14 mouse cellular contexts compared by ENCODE assay signal in genomic region chr11:57089527-57089926, GRCm38 (mm10).
DNase-seq lines count a peak whose midpoint lies in the region; ATAC-seq lines count a peak whose summit lies in the region.
"Had no signal": no experiment of that assay in that cellular context is flagged by ENCODE, and none has a peak within 500 bp of the region (broad histone marks: within the 10 kb centered on the region; RNA-seq: fewer than 3 reads in every experiment).

No protein-coding gene starts in this region.

- DNase-seq in cerebellum, postnatal 14 days = peak; percentile 84 to 85
- DNase-seq in cerebellum, adult 8-10 months = no peak
- peak; percentile 22 to 23 for DNase-seq in left cerebral cortex, postnatal 10 days (ENCODE audit: extremely low spot score in 1 of 2, low spot score in 2 of 2)
- no peak for DNase-seq in left cerebral cortex, postnatal 25 days (ENCODE audit: low spot score in 2 of 2)
- peak; percentile 34 for DNase-seq in adrenal gland, postnatal 14 days
- no peak for DNase-seq in hindbrain, embryonic 14.5 days (ENCODE audit: low spot score)
- DNase-seq in cerebellum, adult 11-12 months = no peak
- DNase-seq: cerebellum, adult 11 months; gastrocnemius, postnatal 25 days had no signal

- H3K4me3 ChIP-seq in hindbrain, embryonic 14.5 days (replicated peaks; ENCODE audit: low read length) = no peak overlapping the region
- no peak overlapping the region for H3K4me3 ChIP-seq in intestine, embryonic 15.5 days (replicated peaks)

- WGBS in hindbrain, embryonic 14.5 days = 36% methylated on average over 5 of the region's 5 CpGs
- WGBS in intestine, embryonic 15.5 days = 78% methylated on average over 5 of the region's 5 CpGs

- H3K36me3 ChIP-seq in hindbrain, embryonic 14.5 days (replicated peaks; ENCODE audit: control insufficient read depth, insufficient read depth) = no peaks in the 10 kb centered on the region
- no peaks in the 10 kb centered on the region for H3K36me3 ChIP-seq in intestine, embryonic 15.5 days
- H3K36me3 ChIP-seq: G1E had no signal

- H3K4me2 ChIP-seq in hindbrain, embryonic 14.5 days (replicated peaks) = no peak overlapping the region
- H3K4me2 ChIP-seq in intestine, embryonic 15.5 days (replicated peaks) = no peak overlapping the region

- no peak overlapping the region; the same call in 1 of the 2 replicates for H3K27ac ChIP-seq in hindbrain, embryonic 14.5 days
- no peak overlapping the region for H3K27ac ChIP-seq in intestine, embryonic 15.5 days
- H3K27ac ChIP-seq: liver, embryonic 14.5 days; macrophage had no signal

- peak; percentile 70; the same call in 1 of the 2 replicates for ATAC-seq in hindbrain, embryonic 14.5 days (ENCODE audit: low FRiP score)
- ATAC-seq in intestine, embryonic 15.5 days = no peak
- ATAC-seq: activated CD4-positive, CD25-positive, alpha-beta regulatory T cell, adult 4 months had no signal

- H3K4me1 ChIP-seq in hindbrain, embryonic 14.5 days (replicated peaks; ENCODE audit: control insufficient read depth, insufficient read depth, low read length) = no peaks in the 10 kb centered on the region
- no peaks in the 10 kb centered on the region for H3K4me1 ChIP-seq in intestine, embryonic 15.5 days (replicated peaks)

- no peaks in the 10 kb centered on the region for H3K9me3 ChIP-seq in hindbrain, embryonic 14.5 days (ENCODE audit: control insufficient read depth, low read length)
- no peaks in the 10 kb centered on the region for H3K9me3 ChIP-seq in intestine, embryonic 15.5 days

- no peaks in the 10 kb centered on the region for H3K27me3 ChIP-seq in hindbrain, embryonic 14.5 days (ENCODE audit: control insufficient read depth, insufficient read depth, low read length)
- H3K27me3 ChIP-seq in intestine, embryonic 15.5 days (replicated peaks) = no peaks in the 10 kb centered on the region

- H3K9ac ChIP-seq in hindbrain, embryonic 14.5 days = no peak overlapping the region
- no peak overlapping the region for H3K9ac ChIP-seq in intestine, embryonic 15.5 days
- H3K9ac ChIP-seq: liver, embryonic 14.5 days had no signal

- intact Hi-C loops in left cerebral cortex, postnatal 10 days (cut with DNase I) = no loop called here
- intact Hi-C loops in left cerebral cortex, postnatal 25 days (cut with DNase I) = no loop called here

Comparison
In these comparisons a context has a peak if more than half of its experiments do, and no peak if none do; other contexts are left out.
1. DNase-seq: peak in cerebellum, postnatal 14 days (2 of 2), left cerebral cortex, postnatal 10 days (2 of 2) and adrenal gland, postnatal 14 days (single experiment); none in cerebellum, adult 8-10 months (single experiment), left cerebral cortex, postnatal 25 days (0 of 2), hindbrain, embryonic 14.5 days (single experiment) and cerebellum, adult 11-12 months (single experiment).